ENCODE assay signal across 9 mouse cellular contexts in genomic region chr7:82121746-82122145, GRCm38 (mm10). TPM values are rescaled to one million over a fixed set of nuclear protein-coding genes. Genes with fewer than 3 reads are reported as not detected.
DNase-seq lines count a peak whose midpoint lies in the region; ATAC-seq and TF ChIP-seq lines count a peak whose summit lies in the region.
"Had no signal": no experiment of that assay in that cellular context is flagged by ENCODE, and none has a peak within 500 bp of the region (broad histone marks: within the 10 kb centered on the region; RNA-seq: fewer than 3 reads in every experiment).

No protein-coding gene starts in this region.

- no peak overlapping the region for H3K4me3 ChIP-seq in E14TG2a.4 (replicated peaks; ENCODE audit: low read length)
- H3K4me3 ChIP-seq in forebrain, embryonic 15.5 days, result no peak overlapping the region
- no peak overlapping the region for H3K4me3 ChIP-seq in liver, embryonic 13.5 days (replicated peaks)
- H3K4me3 ChIP-seq: limb, embryonic 12.5 days had no signal

- peaks cover 11% of the 10 kb centered on the region for H3K4me1 ChIP-seq in E14TG2a.4 (replicated peaks; ENCODE audit: low read depth, low read length)
- no peaks in the 10 kb centered on the region for H3K4me1 ChIP-seq in forebrain, embryonic 15.5 days
- no peaks in the 10 kb centered on the region for H3K4me1 ChIP-seq in liver, embryonic 13.5 days (replicated peaks)
- H3K4me1 ChIP-seq: limb, embryonic 12.5 days had no signal

- no peak overlapping the region for H3K4me2 ChIP-seq in forebrain, embryonic 15.5 days (replicated peaks)
- H3K4me2 ChIP-seq in liver, embryonic 13.5 days, result no peak overlapping the region
- H3K4me2 ChIP-seq: limb, embryonic 12.5 days had no signal

- no peak overlapping the region for H3K9ac ChIP-seq in forebrain, embryonic 15.5 days (replicated peaks)
- H3K9ac ChIP-seq in liver, embryonic 13.5 days, result no peak overlapping the region
- H3K9ac ChIP-seq: limb, embryonic 12.5 days had no signal

- peak; percentile 67 for DNase-seq in 416B (ENCODE audit: low read depth)
- peak; percentile 36 for DNase-seq in brain, embryonic 18.5 days (ENCODE audit: low read depth, low spot score)
- peak; percentile 81 for DNase-seq in kidney, postnatal 10 days
- peak; percentile 2 for DNase-seq in liver, embryonic 13.5 days
- peak; percentile 41 for DNase-seq in retina, postnatal 7 days (ENCODE audit: low read depth, low spot score)
- DNase-seq in urinary bladder, postnatal 36 days (ENCODE audit: low spot score in 2 of 2), result peak; percentile 43 to 58

- H3K27ac ChIP-seq in forebrain, embryonic 15.5 days (replicated peaks), result no peak overlapping the region
- no peak overlapping the region for H3K27ac ChIP-seq in liver, embryonic 13.5 days
- H3K27ac ChIP-seq: limb, embryonic 12.5 days had no signal

- H3K9me3 ChIP-seq in E14TG2a.4 (ENCODE audit: low read length), result no peaks in the 10 kb centered on the region
- H3K9me3 ChIP-seq in forebrain, embryonic 15.5 days, result no peaks in the 10 kb centered on the region
- no peaks in the 10 kb centered on the region for H3K9me3 ChIP-seq in liver, embryonic 13.5 days (replicated peaks)
- H3K9me3 ChIP-seq: limb, embryonic 12.5 days had no signal

- peaks cover 2% of the 10 kb centered on the region for H3K27me3 ChIP-seq in E14TG2a.4 (ENCODE audit: insufficient read depth, low read length)
- no peaks in the 10 kb centered on the region for H3K27me3 ChIP-seq in forebrain, embryonic 15.5 days
- H3K27me3 ChIP-seq in liver, embryonic 13.5 days, result no peaks in the 10 kb centered on the region
- H3K27me3 ChIP-seq: limb, embryonic 12.5 days had no signal

- ATAC-seq in forebrain, embryonic 15.5 days (replicated peaks), result 0 out of 2 replicates have a peak, but pooled peaks have one; percentile 23
- no peak for ATAC-seq in liver, embryonic 13.5 days (ENCODE audit: low read depth)

- 0% methylated on average over 1 of the region's 1 CpGs for WGBS in forebrain, embryonic 15.5 days
- 2% methylated on average over 1 of the region's 1 CpGs for WGBS in liver, embryonic 13.5 days (ENCODE audit: insufficient replicate concordance)

- H3K36me3 ChIP-seq in E14TG2a.4 (ENCODE audit: insufficient read depth, low read length), result no peaks in the 10 kb centered on the region
- no peaks in the 10 kb centered on the region for H3K36me3 ChIP-seq in forebrain, embryonic 15.5 days
- no peaks in the 10 kb centered on the region for H3K36me3 ChIP-seq in liver, embryonic 13.5 days
- H3K36me3 ChIP-seq: limb, embryonic 12.5 days had no signal

- TF ChIP-seq CTCF in E14TG2a.4 (conservative IDR thresholded peaks at IDR 0.05; ENCODE audit: low read length), result peak; percentile 96

RNA-seq across cellular contexts. Expression of gene Sh3gl3, which starts 51.9 kb away (rescaled TPM):
- polyA plus RNA-seq in forebrain, embryonic 15.5 days (2015; fragmentation: Nextera tagmentation; extraction: Ambion mirVana), result 49.9 and 55.5 TPM in 2 replicates
- polyA plus RNA-seq in liver, embryonic 13.5 days (2015; fragmentation: Nextera tagmentation; extraction: Ambion mirVana), result 0.28 and 0.39 TPM in 2 replicates

Comparison
In these comparisons a context has a peak if more than half of its experiments do, and no peak if none do; other contexts are left out.
1. DNase-seq: peak in every context shown above with its lines; median percentile 81 in kidney, postnatal 10 days; 67 in 416B; 50 in urinary bladder, postnatal 36 days; 41 in retina, postnatal 7 days; 36 in brain, embryonic 18.5 days; 2 in liver, embryonic 13.5 days.
2. RNA of gene Sh3gl3, which starts 51.9 kb away (polyA plus RNA-seq): 49.9 to 55.5 TPM in forebrain, embryonic 15.5 days; 0.28 to 0.39 TPM in liver, embryonic 13.5 days; every median in the first group is over 10 times any median in the second.